Mouse (Mus musculus) right cerebral cortex, adult 18-20 months (tissue): ENCODE measurements around the gene Aff3.

Experiments used
- DNase-seq: peaks from one replicate; pipeline ENCODE4 v3.0.0; 2022; ENCODE audit warnings: mixed read lengths

Aff3 gene

GRCm38 (mm10) chr1:38594766-38595165 is 70.0 kb downstream of the Aff3 start:
- DNase-seq: no peak

- no peak for DNase-seq
Measured at GRCm38 (mm10) chr1:38591194-38591593, 73.6 kb downstream of the Aff3 start.

GRCm38 (mm10) chr1:38588741-38589140 is 76.0 kb downstream of the Aff3 start:
- DNase-seq: no peak

GRCm38 (mm10) chr1:38582328-38582727 is 82.4 kb downstream of the Aff3 start:
- DNase-seq: no peak

GRCm38 (mm10) chr1:38580572-38580971 is 84.2 kb downstream of the Aff3 start:
- no peak for DNase-seq

GRCm38 (mm10) chr1:38578339-38578738 is 86.4 kb downstream of the Aff3 start:
- no peak for DNase-seq

- no peak for DNase-seq
Measured at GRCm38 (mm10) chr1:38567791-38568190, 97.0 kb downstream of the Aff3 start.

GRCm38 (mm10) chr1:38566101-38566678 is 98.6 kb downstream of the Aff3 start:
- DNase-seq: no peak

GRCm38 (mm10) chr1:38565295-38565777 is 99.4 kb downstream of the Aff3 start:
- no peak for DNase-seq

GRCm38 (mm10) chr1:38562397-38563199 is 102.2 kb downstream of the Aff3 start:
- no peak for DNase-seq

- no peak for DNase-seq
Measured at GRCm38 (mm10) chr1:38561331-38561730, 103.4 kb downstream of the Aff3 start.

GRCm38 (mm10) chr1:38560666-38561065 is 104.1 kb downstream of the Aff3 start:
- DNase-seq: no peak

GRCm38 (mm10) chr1:38557615-38558014 is 107.1 kb downstream of the Aff3 start:
- DNase-seq: no peak

- no peak for DNase-seq
Measured at GRCm38 (mm10) chr1:38554546-38554945, 110.2 kb downstream of the Aff3 start.

GRCm38 (mm10) chr1:38553090-38553489 is 111.7 kb downstream of the Aff3 start:
- no peak for DNase-seq

GRCm38 (mm10) chr1:38550579-38550978 is 114.2 kb downstream of the Aff3 start:
- DNase-seq: no peak

GRCm38 (mm10) chr1:38548671-38549661 is 115.8 kb downstream of the Aff3 start:
- no peak for DNase-seq

GRCm38 (mm10) chr1:38547685-38548084 is 117.1 kb downstream of the Aff3 start:
- no peak for DNase-seq

GRCm38 (mm10) chr1:38546696-38547095 is 118.1 kb downstream of the Aff3 start:
- no peak for DNase-seq

- peak; percentile 30 for DNase-seq
Measured at GRCm38 (mm10) chr1:38545282-38545945, 119.3 kb downstream of the Aff3 start.

GRCm38 (mm10) chr1:38544501-38544900 is 120.3 kb downstream of the Aff3 start:
- no peak for DNase-seq

GRCm38 (mm10) chr1:38541536-38541935 is 123.2 kb downstream of the Aff3 start:
- DNase-seq: no peak
